Mouse (Mus musculus) forebrain, embryonic 11.5 days (tissue): Measurements from ENCODE around the gene Phactr1. TPM values are rescaled to one million over a fixed set of nuclear protein-coding genes. Genes with fewer than 3 reads are reported as not detected.

Experiments used
- ATAC-seq: fragments of 200-750 bp; cut with Nextera tagmentation; replicated peaks from 2 replicates; pipeline ENCODE4 v1.8.0; 2017; ENCODE audit warnings: moderate TSS enrichment; ENCODE audit not compliant: low FRiP score
- DNase-seq: peaks from one replicate; pipeline ENCODE4 v3.0.0-alpha.2; 2017; ENCODE audit warnings: low spot score
- H3K27ac ChIP-seq: fragments of 300-500 bp; sonication (generic); 2 replicates; pipeline ENCODE4 v1.5.1; 2014; ENCODE audit warnings: low read depth, low read length
- H3K27me3 ChIP-seq: fragments of 300-500 bp; sonication (generic); 2 replicates; pipeline ENCODE4 v1.6.1; 2014; ENCODE audit warnings: mild to moderate bottlenecking, low read length, mixed read lengths; ENCODE audit not compliant: control insufficient read depth, insufficient read depth
- H3K36me3 ChIP-seq: fragments of 300-500 bp; sonication (generic); 2 replicates; pipeline ENCODE4 v1.6.1; 2014; ENCODE audit warnings: mild to moderate bottlenecking, low read length, moderate library complexity, mixed read lengths; ENCODE audit not compliant: control insufficient read depth, insufficient read depth
- H3K4me1 ChIP-seq: fragments of 300-500 bp; sonication (generic); replicated peaks from 2 replicates; pipeline ENCODE4 v1.6.1; 2014; ENCODE audit warnings: low read length, mixed read lengths; ENCODE audit not compliant: control insufficient read depth, insufficient read depth
- H3K4me2 ChIP-seq: fragments of 300-500 bp; sonication (generic); 2 replicates; pipeline ENCODE4 v1.6.1; 2014; ENCODE audit warnings: low read depth, mild to moderate bottlenecking, low read length, moderate library complexity, mixed read lengths; ENCODE audit not compliant: severe bottlenecking
- H3K4me3 ChIP-seq: fragments of 300-500 bp; sonication (generic); 2 replicates; pipeline ENCODE4 v1.5.1; 2014; ENCODE audit warnings: low read depth, low read length
- H3K9ac ChIP-seq: fragments of 300-500 bp; sonication (generic); 2 replicates; pipeline ENCODE4 v1.6.1; 2014; ENCODE audit warnings: low read length
- H3K9me3 ChIP-seq: fragments of 300-500 bp; sonication (generic); 2 replicates; pipeline ENCODE4 v1.6.1; 2016; ENCODE audit warnings: low read length, mixed read lengths; ENCODE audit not compliant: control insufficient read depth
- WGBS: fragments of 180-500 bp; shearing (Covaris S2); extraction: QIAGEN DNeasy Blood & Tissue Kit; methylation state at CpG from one replicate; pipeline ENCODE4 v1.1.7; 2014; 5-methylcytosine and 5-hydroxymethylcytosine counted together
- polyA plus RNA-seq: library from polyadenylated mRNA; unstranded; fragments of >200 nt; fragmentation: Nextera tagmentation; extraction: Ambion mirVana; gene quantifications from 2 replicates; pipeline ENCODE4 v1.2.1, GENCODE M21; 2014

Phactr1 gene
- polyA plus RNA-seq, 1 experiment from 2014 or later = 12.4 TPM

DNA sequence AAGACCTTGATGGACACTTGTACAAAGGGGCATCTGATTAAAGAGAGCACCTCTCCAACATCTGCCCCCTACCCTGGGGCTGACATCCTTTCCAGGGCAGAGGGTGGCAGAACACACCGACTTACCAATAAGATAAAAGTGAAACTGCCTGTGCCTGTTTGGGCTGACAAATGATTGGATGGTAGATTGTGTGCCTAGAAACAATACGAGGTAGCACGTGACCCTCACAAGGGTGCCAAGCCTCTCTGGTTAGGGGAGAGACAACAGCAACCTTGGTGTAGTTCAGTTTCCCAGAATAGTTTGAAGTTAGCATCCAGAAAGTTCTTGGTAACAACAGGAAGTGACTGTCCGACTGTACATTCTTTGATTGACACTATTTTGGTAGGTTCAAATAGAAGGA, 234.7 kb downstream of the Phactr1 start:
- Histone ChIP-seq H3K4me2 (no peak overlapping the region), H3K4me1 (peaks cover 20% of the 10 kb centered on the region; the same call in 1 of the 2 replicates), H3K9me3 (no peaks in the 10 kb centered on the region; the same call in 1 of the 2 replicates), H3K27ac (no peak overlapping the region), H3K9ac (no peak overlapping the region), H3K36me3 (no peaks in the 10 kb centered on the region), H3K4me3 (no peak overlapping the region), H3K27me3 (peaks cover 4% of the 10 kb centered on the region; the same call in 1 of the 2 replicates)
- ATAC-seq (no peak), DNase-seq (no peak)
- WGBS = 69% methylated on average over 4 of the region's 4 CpGs

GRCm38 (mm10) chr13:42915851-42916193, 235.4 kb downstream of the Phactr1 start:
- no peaks in the 10 kb centered on the region for H3K36me3 ChIP-seq
- peaks cover 20% of the 10 kb centered on the region; the same call in 1 of the 2 replicates for H3K4me1 ChIP-seq
- no peaks in the 10 kb centered on the region; the same call in 1 of the 2 replicates for H3K9me3 ChIP-seq
- H3K4me2 ChIP-seq = peak overlapping the region; percentile 100
- ATAC-seq = no peak
- 12% methylated on average over 6 of the region's 6 CpGs for WGBS
- no peak overlapping the region for H3K27ac ChIP-seq
- peaks cover 4% of the 10 kb centered on the region; the same call in 1 of the 2 replicates for H3K27me3 ChIP-seq
- peak overlapping the region; percentile 61 for H3K4me3 ChIP-seq
- no peak for DNase-seq
- peak overlapping the region; percentile 65 for H3K9ac ChIP-seq

DNA sequence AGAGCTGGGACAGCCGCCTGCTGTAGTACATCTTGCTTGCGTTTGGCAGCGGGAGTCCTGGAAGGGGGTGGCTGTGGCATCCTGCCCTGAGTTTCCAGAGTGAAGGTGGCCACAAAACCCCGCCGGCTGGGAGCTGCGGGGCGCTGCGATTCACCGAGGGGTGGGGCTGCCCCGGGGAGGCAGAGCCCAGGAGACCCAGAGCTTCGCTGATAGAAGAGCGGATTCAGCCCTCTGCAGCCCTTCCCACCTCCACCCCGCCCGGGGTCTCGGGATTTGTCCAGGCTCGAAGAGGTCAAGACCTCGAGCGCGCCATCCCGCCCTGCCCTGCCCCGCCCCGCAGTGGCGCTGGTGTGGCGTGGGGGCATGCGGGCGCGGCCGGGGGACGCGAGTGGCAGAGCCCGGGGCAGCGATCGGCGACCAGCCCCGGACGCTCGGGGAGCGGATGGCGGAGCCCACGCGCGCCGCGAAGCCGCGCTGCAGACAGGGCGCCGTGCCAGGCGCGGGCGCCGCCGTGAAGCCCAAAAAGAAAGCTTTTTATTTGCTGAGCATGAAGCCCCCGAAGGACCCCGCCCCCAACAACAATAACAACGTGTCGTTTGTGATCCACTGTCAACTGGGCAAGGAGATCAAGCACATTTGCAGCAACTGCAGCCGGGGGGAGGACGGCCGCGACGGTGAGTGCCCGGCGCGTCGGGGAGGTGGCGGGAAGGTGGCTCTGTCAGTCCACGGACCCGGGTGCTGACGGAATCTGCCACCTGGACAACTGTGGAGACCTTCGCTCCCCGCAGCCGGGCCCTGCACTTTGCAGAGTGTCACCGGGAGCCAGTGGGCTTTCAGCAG, 236.0 kb downstream of the Phactr1 start:
- under 1% methylated on average over 74 of the region's 74 CpGs for WGBS
- Histone ChIP-seq H3K27ac (no peak overlapping the region), H3K4me1 (peaks cover 20% of the 10 kb centered on the region; the same call in 1 of the 2 replicates), H3K36me3 (no peaks in the 10 kb centered on the region), H3K4me3 (peak overlapping the region; percentile 61), H3K9ac (peak overlapping the region; percentile 65), H3K27me3 (peaks cover 4% of the 10 kb centered on the region; the same call in 1 of the 2 replicates), H3K9me3 (no peaks in the 10 kb centered on the region), H3K4me2 (peak overlapping the region; percentile 100)
- peak; percentile 67 for DNase-seq
- peak; percentile 65 for ATAC-seq

DNA sequence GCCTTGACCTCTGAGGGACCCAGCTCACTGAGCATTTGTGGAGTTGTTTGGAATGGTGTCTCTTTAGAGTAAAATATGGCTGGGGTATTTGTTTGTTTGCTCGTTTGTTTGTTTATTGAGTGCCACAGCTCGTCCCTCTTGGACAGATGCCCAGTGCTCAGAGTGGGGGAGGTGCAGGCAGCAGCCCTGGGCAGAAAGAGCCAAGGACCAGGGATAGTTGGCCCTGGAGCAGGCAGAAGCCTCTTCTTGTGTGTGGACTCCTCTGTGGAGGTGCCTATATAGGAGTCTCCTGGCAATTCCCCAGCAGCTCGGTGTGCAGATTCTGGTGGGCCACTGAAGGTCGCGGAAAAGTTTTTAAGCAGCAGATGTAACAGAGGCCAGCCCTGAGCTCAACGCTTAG, 236.8 kb downstream of the Phactr1 start:
- Histone ChIP-seq H3K27me3 (peaks cover 4% of the 10 kb centered on the region; the same call in 1 of the 2 replicates), H3K9me3 (no peaks in the 10 kb centered on the region), H3K4me1 (peaks cover 20% of the 10 kb centered on the region; the same call in 1 of the 2 replicates), H3K4me3 (peak overlapping the region; percentile 61; the same call in 1 of the 2 replicates), H3K27ac (no peak overlapping the region), H3K4me2 (peak overlapping the region; percentile 100), H3K36me3 (no peaks in the 10 kb centered on the region), H3K9ac (no peak overlapping the region)
- DNase-seq = peak; percentile 56
- 24% methylated on average over 6 of the region's 6 CpGs for WGBS
- 0 out of 2 replicates have a peak, but pooled peaks have one; percentile 39 for ATAC-seq

- 88% methylated on average over 2 of the region's 2 CpGs for WGBS
- no peak overlapping the region for H3K27ac ChIP-seq
- ATAC-seq = no peak
- no peak overlapping the region for H3K4me3 ChIP-seq
- DNase-seq = no peak
- H3K4me1 ChIP-seq = peaks cover 18% of the 10 kb centered on the region; the same call in 1 of the 2 replicates
- no peaks in the 10 kb centered on the region for H3K9me3 ChIP-seq
- peaks cover 4% of the 10 kb centered on the region; the same call in 1 of the 2 replicates for H3K27me3 ChIP-seq
- H3K9ac ChIP-seq = no peak overlapping the region
- no peak overlapping the region for H3K4me2 ChIP-seq
- H3K36me3 ChIP-seq = no peaks in the 10 kb centered on the region
Observed at GRCm38 (mm10) chr13:42920062-42920461, 239.6 kb downstream of the Phactr1 start.

GRCm38 (mm10) chr13:42921769-42922450, 241.5 kb downstream of the Phactr1 start:
- no peak for ATAC-seq
- H3K4me3 ChIP-seq = no peak overlapping the region
- no peak overlapping the region for H3K4me2 ChIP-seq
- no peak for DNase-seq
- H3K4me1 ChIP-seq = peaks cover 8% of the 10 kb centered on the region; the same call in 1 of the 2 replicates
- H3K9ac ChIP-seq = no peak overlapping the region
- no peak overlapping the region for H3K27ac ChIP-seq
- H3K27me3 ChIP-seq = no peaks in the 10 kb centered on the region; the same call in 1 of the 2 replicates
- WGBS = 92% methylated on average over 10 of the region's 10 CpGs
- H3K9me3 ChIP-seq = no peaks in the 10 kb centered on the region
- H3K36me3 ChIP-seq = no peaks in the 10 kb centered on the region

- Histone ChIP-seq H3K27ac (no peak overlapping the region), H3K9me3 (no peaks in the 10 kb centered on the region; the same call in 1 of the 2 replicates), H3K4me2 (no peak overlapping the region), H3K36me3 (no peaks in the 10 kb centered on the region), H3K4me1 (no peaks in the 10 kb centered on the region), H3K4me3 (no peak overlapping the region), H3K9ac (no peak overlapping the region), H3K27me3 (no peaks in the 10 kb centered on the region)
- DNase-seq (no peak), ATAC-seq (no peak)
- WGBS = 92% methylated on average over 11 of the region's 11 CpGs
Observed at GRCm38 (mm10) chr13:42927778-42928177, 247.4 kb downstream of the Phactr1 start.

DNA sequence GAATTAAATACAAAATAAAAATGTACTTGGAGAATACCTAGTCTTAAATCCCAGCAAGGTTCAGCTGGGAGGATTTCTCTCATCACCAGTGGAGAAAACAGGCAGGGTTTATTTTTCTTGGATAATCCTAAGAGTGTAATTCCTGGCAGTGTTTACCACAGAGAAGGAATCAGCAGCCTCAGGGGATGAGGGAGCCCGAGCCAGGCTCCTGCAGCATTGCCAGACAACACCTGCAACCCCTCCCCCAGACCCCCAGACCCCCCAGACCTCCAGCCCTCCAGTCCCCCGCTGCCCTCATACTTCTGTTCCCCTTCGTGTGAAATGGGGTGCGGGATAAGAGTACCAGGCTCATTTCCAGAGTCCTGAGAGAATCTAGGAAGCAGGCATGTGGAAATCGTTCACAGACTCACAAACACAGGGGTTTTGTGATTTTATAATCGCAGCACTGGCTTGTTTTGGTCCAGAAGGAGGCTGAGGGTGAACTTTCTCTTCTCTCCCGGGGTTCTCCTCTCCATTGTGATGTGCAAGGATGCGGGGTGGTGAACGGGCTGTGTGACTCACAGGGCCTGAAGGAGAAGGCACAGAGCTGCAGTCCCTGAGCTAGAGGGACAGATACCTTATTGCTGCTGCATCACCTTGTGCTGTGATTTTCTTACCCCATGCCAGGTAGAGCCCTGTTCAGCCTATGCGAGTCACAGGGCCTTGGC, 249.3 kb downstream of the Phactr1 start:
- H3K36me3 ChIP-seq = no peaks in the 10 kb centered on the region
- no peak overlapping the region for H3K4me2 ChIP-seq
- H3K4me1 ChIP-seq = no peaks in the 10 kb centered on the region
- WGBS = 45% methylated on average over 10 of the region's 10 CpGs
- no peaks in the 10 kb centered on the region for H3K27me3 ChIP-seq
- no peak overlapping the region for H3K27ac ChIP-seq
- DNase-seq = no peak
- no peak for ATAC-seq
- H3K9ac ChIP-seq = no peak overlapping the region
- no peak overlapping the region for H3K4me3 ChIP-seq
- H3K9me3 ChIP-seq = no peaks in the 10 kb centered on the region; the same call in 1 of the 2 replicates
